Mouse (Mus musculus) lung, embryonic 16.5 days (tissue): Measurements from ENCODE around the gene Bckdk. TPM values are rescaled to one million over a fixed set of nuclear protein-coding genes. Genes with fewer than 3 reads are reported as not detected.

Source experiments
- ATAC-seq: fragments of 200-750 bp; cut with Nextera tagmentation; 2 replicates; pipeline ENCODE4 v1.8.0; 2017; ENCODE audit warnings: low read depth, mild to moderate bottlenecking, moderate library complexity
- H3K27ac ChIP-seq: fragments of 300-500 bp; sonication (generic); 2 replicates; pipeline ENCODE4 v1.5.1; 2014; ENCODE audit warnings: mild to moderate bottlenecking, control low read depth, low read length
- H3K27me3 ChIP-seq: fragments of 300-500 bp; sonication (generic); 2 replicates; pipeline ENCODE4 v1.6.1; 2014; ENCODE audit warnings: low read depth, low read length, mixed read lengths; ENCODE audit not compliant: control insufficient read depth, insufficient read depth
- H3K36me3 ChIP-seq: fragments of 300-500 bp; sonication (generic); 2 replicates; pipeline ENCODE4 v1.6.1; 2014; ENCODE audit warnings: low read length; ENCODE audit not compliant: control insufficient read depth, insufficient read depth
- H3K4me1 ChIP-seq: fragments of 300-500 bp; sonication (generic); replicated peaks from 2 replicates; pipeline ENCODE4 v1.6.1; 2014; ENCODE audit warnings: low read length, mixed read lengths; ENCODE audit not compliant: control insufficient read depth, insufficient read depth
- H3K4me2 ChIP-seq: fragments of 300-500 bp; sonication (generic); 2 replicates; pipeline ENCODE4 v1.6.1; 2014; ENCODE audit warnings: low read depth, low read length, control low read depth
- H3K4me3 ChIP-seq: fragments of 300-500 bp; sonication (generic); 2 replicates; pipeline ENCODE4 v1.5.1; 2014; ENCODE audit warnings: mild to moderate bottlenecking, low read length, control low read depth
- H3K9ac ChIP-seq: fragments of 300-500 bp; sonication (generic); 2 replicates; pipeline ENCODE4 v1.6.1; 2014; ENCODE audit warnings: low read length, control low read depth
- H3K9me3 ChIP-seq: fragments of 300-500 bp; sonication (generic); 2 replicates; pipeline ENCODE4 v1.6.1; 2016; ENCODE audit warnings: low read length; ENCODE audit not compliant: control insufficient read depth
- WGBS: fragments of 180-500 bp; shearing (Covaris S2); extraction: QIAGEN DNeasy Blood & Tissue Kit; methylation state at CpG from one replicate; pipeline ENCODE4 v1.1.7; 2014; 5-methylcytosine and 5-hydroxymethylcytosine counted together
- polyA plus RNA-seq: library from polyadenylated mRNA; unstranded; fragments of >200 nt; fragmentation: Nextera tagmentation; extraction: Ambion mirVana; gene quantifications from 2 replicates; pipeline ENCODE4 v1.2.1, GENCODE M21; 2015

The Bckdk gene
- polyA plus RNA-seq, 1 experiment from 2014 or later, result 129 TPM

- no peak overlapping the region for H3K4me2 ChIP-seq
These were observed 19.8 kb downstream of the Bckdk start for GRCm38 (mm10) chr7:127923714-127924113.

GRCm38 (mm10) chr7:127925252-127925651 is 21.4 kb downstream of the Bckdk start:
- 62% methylated on average over 5 of the region's 5 CpGs for WGBS
- Histone ChIP-seq H3K9ac (no peak overlapping the region), H3K9me3 (no peaks in the 10 kb centered on the region), H3K27me3 (no peaks in the 10 kb centered on the region), H3K4me1 (peaks cover 26% of the 10 kb centered on the region), H3K4me3 (no peak overlapping the region), H3K27ac (peak overlapping the region; percentile 94), H3K36me3 (peaks cover 12% of the 10 kb centered on the region), H3K4me2 (peak overlapping the region; percentile 42; the same call in 1 of the 2 replicates)
- peak; percentile 88 for ATAC-seq

More at GRCm38 (mm10) chr7:127923714-127924113, 19.8 kb downstream of the Bckdk start:
- no peak for ATAC-seq
- H3K4me3 ChIP-seq, result no peak overlapping the region
- 70% methylated on average over 5 of the region's 5 CpGs for WGBS
- no peak overlapping the region; the same call in 1 of the 2 replicates for H3K9ac ChIP-seq
- H3K9me3 ChIP-seq, result no peaks in the 10 kb centered on the region
- H3K4me1 ChIP-seq, result peaks cover 26% of the 10 kb centered on the region
- H3K27me3 ChIP-seq, result no peaks in the 10 kb centered on the region
- peaks cover 12% of the 10 kb centered on the region for H3K36me3 ChIP-seq
- peak overlapping the region; percentile 47 for H3K27ac ChIP-seq

GRCm38 (mm10) chr7:127926066-127926465 is 22.2 kb downstream of the Bckdk start:
- Histone ChIP-seq H3K4me1 (peaks cover 28% of the 10 kb centered on the region), H3K4me3 (peak overlapping the region; percentile 15), H3K36me3 (peaks cover 12% of the 10 kb centered on the region), H3K27ac (peak overlapping the region; percentile 94), H3K9ac (peak overlapping the region; percentile 44), H3K27me3 (no peaks in the 10 kb centered on the region), H3K9me3 (no peaks in the 10 kb centered on the region), H3K4me2 (peak overlapping the region; percentile 42)
- 58% methylated on average over 8 of the region's 8 CpGs for WGBS
- no peak for ATAC-seq

- Histone ChIP-seq H3K4me3 (peak overlapping the region; percentile 15), H3K36me3 (peaks cover 12% of the 10 kb centered on the region), H3K4me1 (peaks cover 35% of the 10 kb centered on the region), H3K9ac (peak overlapping the region; percentile 30), H3K9me3 (no peaks in the 10 kb centered on the region), H3K4me2 (peak overlapping the region; percentile 42), H3K27ac (peak overlapping the region; percentile 94), H3K27me3 (no peaks in the 10 kb centered on the region)
- no peak for ATAC-seq
- 70% methylated on average over 11 of the region's 11 CpGs for WGBS
These were observed 23.0 kb downstream of the Bckdk start for GRCm38 (mm10) chr7:127926846-127927245.

GRCm38 (mm10) chr7:127927726-127928125 is 23.8 kb downstream of the Bckdk start:
- Histone ChIP-seq H3K27ac (peak overlapping the region; percentile 94), H3K9ac (peak overlapping the region; percentile 75), H3K4me2 (peak overlapping the region; percentile 42), H3K27me3 (no peaks in the 10 kb centered on the region), H3K9me3 (no peaks in the 10 kb centered on the region), H3K4me1 (peaks cover 38% of the 10 kb centered on the region), H3K36me3 (peaks cover 12% of the 10 kb centered on the region), H3K4me3 (peak overlapping the region; percentile 55)
- 78% methylated on average over 11 of the region's 11 CpGs for WGBS
- no peak for ATAC-seq

- peaks cover 12% of the 10 kb centered on the region for H3K36me3 ChIP-seq
- WGBS, result 35% methylated on average over 5 of the region's 5 CpGs
- peaks cover 40% of the 10 kb centered on the region for H3K4me1 ChIP-seq
- no peak for ATAC-seq
- H3K27ac ChIP-seq, result peak overlapping the region; percentile 86
- H3K27me3 ChIP-seq, result no peaks in the 10 kb centered on the region
- peak overlapping the region; percentile 42 for H3K4me2 ChIP-seq
- H3K4me3 ChIP-seq, result peak overlapping the region; percentile 55
- H3K9me3 ChIP-seq, result no peaks in the 10 kb centered on the region
- peak overlapping the region; percentile 75 for H3K9ac ChIP-seq
These were observed 24.7 kb downstream of the Bckdk start for GRCm38 (mm10) chr7:127928596-127928995.

- H3K27me3 ChIP-seq, result no peaks in the 10 kb centered on the region
- H3K4me2 ChIP-seq, result peak within 1 kb of the TSS; percentile 42
- H3K9ac ChIP-seq, result peak within 1 kb of the TSS; percentile 75
- peaks cover 47% of the 10 kb centered on the region for H3K4me1 ChIP-seq
- H3K27ac ChIP-seq, result peak within 1 kb of the TSS; percentile 95
- 21% methylated on average over 6 of the region's 6 CpGs for WGBS
- no peaks in the 10 kb centered on the region for H3K9me3 ChIP-seq
- H3K4me3 ChIP-seq, result peak within 1 kb of the TSS; percentile 55
- H3K36me3 ChIP-seq, result peaks cover 11% of the 10 kb centered on the region
- peak; percentile 31; the same call in 1 of the 2 replicates for ATAC-seq
These were observed 26.0 kb downstream of the Bckdk start, which contains the start of gene Prss8 for GRCm38 (mm10) chr7:127929923-127930322. TSS of gene Prss8 (minus strand) at chr7:127930104.

GRCm38 (mm10) chr7:127930636-127931035 is 26.8 kb downstream of the Bckdk start:
- no peak for ATAC-seq
- WGBS, result 67% methylated on average over 5 of the region's 5 CpGs
- H3K9ac ChIP-seq, result no peak overlapping the region
- H3K4me1 ChIP-seq, result peaks cover 49% of the 10 kb centered on the region
- no peak overlapping the region for H3K4me3 ChIP-seq
- H3K27ac ChIP-seq, result peak overlapping the region; percentile 95
- H3K27me3 ChIP-seq, result no peaks in the 10 kb centered on the region
- H3K4me2 ChIP-seq, result 0 out of 2 replicates have a peak overlapping the region, but pooled peaks have one; percentile 26
- peaks cover 10% of the 10 kb centered on the region for H3K36me3 ChIP-seq
- no peaks in the 10 kb centered on the region for H3K9me3 ChIP-seq

- Histone ChIP-seq H3K9ac (peak overlapping the region; percentile 52), H3K27me3 (no peaks in the 10 kb centered on the region), H3K4me3 (peak overlapping the region; percentile 9; the same call in 1 of the 2 replicates), H3K4me1 (peaks cover 47% of the 10 kb centered on the region), H3K27ac (peak overlapping the region; percentile 95), H3K9me3 (no peaks in the 10 kb centered on the region), H3K4me2 (peak overlapping the region; percentile 42), H3K36me3 (peaks cover 5% of the 10 kb centered on the region)
- ATAC-seq, result peak; percentile 37
- 22% methylated on average over 13 of the region's 13 CpGs for WGBS
These were observed 27.7 kb downstream of the Bckdk start for GRCm38 (mm10) chr7:127931351-127932135.
